Mouse (Mus musculus) midbrain, embryonic 14.5 days (tissue): ENCODE measurements at regions not wholly inside any gene's neighbourhood (a gene's known extent, or its start where the extent isn't known, plus 50 kb on each side); places are given as distances from the start of the nearest gene placed in this dataset.

Experiments
- ATAC-seq: fragments of 200-750 bp; cut with Nextera tagmentation; 2 replicates; pipeline ENCODE4 v1.8.0; 2017; ENCODE audit warnings: moderate number of reproducible peaks, moderate library complexity; ENCODE audit not compliant: low FRiP score, low TSS enrichment
- DNase-seq: peaks from one replicate; pipeline ENCODE4 v3.0.0-alpha.2; 2015
- H3K27ac ChIP-seq: fragments of 300-500 bp; sonication (generic); replicated peaks from 2 replicates; pipeline ENCODE4 v1.5.1; 2014; ENCODE audit warnings: mild to moderate bottlenecking, low read depth, low read length, moderate library complexity
- H3K27me3 ChIP-seq: fragments of 300-500 bp; sonication (generic); 2 replicates; pipeline ENCODE4 v1.6.1; 2014; ENCODE audit warnings: low read length, control low read depth, mixed read lengths; ENCODE audit not compliant: control insufficient read depth, insufficient read depth
- H3K36me3 ChIP-seq: fragments of 300-500 bp; sonication (generic); 2 replicates; pipeline ENCODE4 v1.6.1; 2014; ENCODE audit warnings: low read length, control low read depth; ENCODE audit not compliant: control insufficient read depth, insufficient read depth
- H3K4me1 ChIP-seq: fragments of 300-500 bp; sonication (generic); 2 replicates; pipeline ENCODE4 v1.6.1; 2014; ENCODE audit warnings: mild to moderate bottlenecking, antibody characterized with exemption, low read length, control low read depth; ENCODE audit not compliant: control insufficient read depth, insufficient read depth
- H3K4me2 ChIP-seq: fragments of 300-500 bp; sonication (generic); 2 replicates; pipeline ENCODE4 v1.6.1; 2014; ENCODE audit warnings: mild to moderate bottlenecking, low read length, moderate library complexity
- H3K4me3 ChIP-seq: fragments of 300-500 bp; sonication (generic); replicated peaks from 2 replicates; pipeline ENCODE4 v1.5.1; 2014; ENCODE audit warnings: low read depth, low read length
- H3K9ac ChIP-seq: fragments of 300-500 bp; sonication (generic); replicated peaks from 2 replicates; pipeline ENCODE4 v1.6.1; 2014; ENCODE audit warnings: mild to moderate bottlenecking, low read length, moderate library complexity
- H3K9me3 ChIP-seq: fragments of 300-500 bp; sonication (generic); 2 replicates; pipeline ENCODE4 v1.6.1; 2016; ENCODE audit warnings: low read length, control low read depth, mixed read lengths; ENCODE audit not compliant: control insufficient read depth
- WGBS: fragments of 180-500 bp; shearing (Covaris S2); extraction: QIAGEN DNeasy Blood & Tissue Kit; methylation state at CpG from one replicate; pipeline ENCODE4 v1.1.7; 2014; 5-methylcytosine and 5-hydroxymethylcytosine counted together

GRCm38 (mm10) chr12:30707271-30707670, 123.0 kb downstream of the Tmem18 start:
- no peaks in the 10 kb centered on the region for H3K9me3 ChIP-seq
- H3K27me3 ChIP-seq: no peaks in the 10 kb centered on the region
- H3K4me1 ChIP-seq: no peaks in the 10 kb centered on the region
- WGBS: 85% methylated on average over 5 of the region's 5 CpGs
- no peak overlapping the region for H3K27ac ChIP-seq
- no peak overlapping the region for H3K9ac ChIP-seq
- no peaks in the 10 kb centered on the region for H3K36me3 ChIP-seq
- ATAC-seq (no peak), DNase-seq (no peak)
- H3K4me2 ChIP-seq: no peak overlapping the region
- H3K4me3 ChIP-seq: no peak overlapping the region

GRCm38 (mm10) chr12:30708635-30709181, 124.5 kb downstream of the Tmem18 start:
- WGBS: 87% methylated on average over 2 of the region's 2 CpGs
- H3K4me2 ChIP-seq: no peak overlapping the region
- ATAC-seq: no peak
- no peaks in the 10 kb centered on the region for H3K9me3 ChIP-seq
- H3K9ac ChIP-seq: no peak overlapping the region
- no peaks in the 10 kb centered on the region for H3K4me1 ChIP-seq
- H3K36me3 ChIP-seq: no peaks in the 10 kb centered on the region
- no peaks in the 10 kb centered on the region for H3K27me3 ChIP-seq
- no peak overlapping the region for H3K4me3 ChIP-seq
- DNase-seq: no peak
- no peak overlapping the region for H3K27ac ChIP-seq

GRCm38 (mm10) chr12:30710554-30710953, 126.3 kb downstream of the Tmem18 start:
- H3K36me3 ChIP-seq: no peaks in the 10 kb centered on the region
- H3K4me1 ChIP-seq: no peaks in the 10 kb centered on the region
- H3K27ac ChIP-seq: no peak overlapping the region
- no peaks in the 10 kb centered on the region for H3K27me3 ChIP-seq
- no peak overlapping the region for H3K9ac ChIP-seq
- DNase-seq (no peak), ATAC-seq (no peak)
- 86% methylated on average over 4 of the region's 4 CpGs for WGBS
- H3K9me3 ChIP-seq: no peaks in the 10 kb centered on the region
- H3K4me3 ChIP-seq: no peak overlapping the region
- no peak overlapping the region for H3K4me2 ChIP-seq

GRCm38 (mm10) chr12:30726747-30727146, 142.5 kb downstream of the Tmem18 start:
- no peak for DNase-seq
- no peak overlapping the region for H3K4me2 ChIP-seq
- H3K27ac ChIP-seq: no peak overlapping the region
- no peaks in the 10 kb centered on the region for H3K9me3 ChIP-seq
- H3K9ac ChIP-seq: no peak overlapping the region
- no peaks in the 10 kb centered on the region for H3K27me3 ChIP-seq
- 77% methylated on average over 4 of the region's 4 CpGs for WGBS
- 0 out of 2 replicates have a peak, but pooled peaks cover 2% of the 10 kb centered on the region for H3K4me1 ChIP-seq
- H3K4me3 ChIP-seq: no peak overlapping the region
- H3K36me3 ChIP-seq: no peaks in the 10 kb centered on the region
- ATAC-seq: no peak

GRCm38 (mm10) chr12:30729437-30729836, 145.2 kb downstream of the Tmem18 start:
- H3K9me3 ChIP-seq: no peaks in the 10 kb centered on the region
- DNase-seq: no peak
- WGBS: 85% methylated on average over 6 of the region's 6 CpGs
- H3K4me1 ChIP-seq: no peaks in the 10 kb centered on the region
- no peak overlapping the region for H3K27ac ChIP-seq
- H3K4me2 ChIP-seq: no peak overlapping the region
- no peak overlapping the region for H3K9ac ChIP-seq
- no peak for ATAC-seq
- H3K27me3 ChIP-seq: no peaks in the 10 kb centered on the region
- H3K36me3 ChIP-seq: no peaks in the 10 kb centered on the region
- H3K4me3 ChIP-seq: no peak overlapping the region

GRCm38 (mm10) chr12:30767621-30768020, 116.5 kb upstream of the Alkal2 start:
- Histone ChIP-seq H3K9me3 (no peaks in the 10 kb centered on the region), H3K27me3 (no peaks in the 10 kb centered on the region), H3K9ac (no peak overlapping the region), H3K27ac (no peak overlapping the region), H3K4me1 (no peaks in the 10 kb centered on the region), H3K4me3 (no peak overlapping the region), H3K36me3 (no peaks in the 10 kb centered on the region), H3K4me2 (no peak overlapping the region)
- DNase-seq (no peak), ATAC-seq (no peak)

GRCm38 (mm10) chr12:30793371-30793770, 90.8 kb upstream of the Alkal2 start:
- no peaks in the 10 kb centered on the region for H3K4me1 ChIP-seq
- no peak overlapping the region for H3K4me2 ChIP-seq
- no peak overlapping the region for H3K27ac ChIP-seq
- H3K36me3 ChIP-seq: no peaks in the 10 kb centered on the region
- H3K9me3 ChIP-seq: no peaks in the 10 kb centered on the region
- WGBS: 97% methylated on average over 2 of the region's 2 CpGs
- no peaks in the 10 kb centered on the region for H3K27me3 ChIP-seq
- no peak overlapping the region for H3K4me3 ChIP-seq
- ATAC-seq (no peak), DNase-seq (no peak)
- H3K9ac ChIP-seq: no peak overlapping the region

GRCm38 (mm10) chr12:30816096-30816495, 68.0 kb upstream of the Alkal2 start:
- ATAC-seq (no peak), DNase-seq (no peak)
- 87% methylated on average over 2 of the region's 2 CpGs for WGBS
- H3K4me1 ChIP-seq: no peaks in the 10 kb centered on the region
- H3K9ac ChIP-seq: no peak overlapping the region
- no peak overlapping the region for H3K4me3 ChIP-seq
- no peaks in the 10 kb centered on the region for H3K36me3 ChIP-seq
- no peaks in the 10 kb centered on the region for H3K9me3 ChIP-seq
- H3K27me3 ChIP-seq: no peaks in the 10 kb centered on the region
- H3K27ac ChIP-seq: no peak overlapping the region
- no peak overlapping the region for H3K4me2 ChIP-seq

GRCm38 (mm10) chr12:30831383-30831782, 52.7 kb upstream of the Alkal2 start:
- Histone ChIP-seq H3K9ac (no peak overlapping the region), H3K9me3 (no peaks in the 10 kb centered on the region), H3K4me3 (no peak overlapping the region), H3K4me2 (no peak overlapping the region), H3K36me3 (no peaks in the 10 kb centered on the region), H3K27ac (no peak overlapping the region), H3K4me1 (no peaks in the 10 kb centered on the region), H3K27me3 (no peaks in the 10 kb centered on the region)
- DNase-seq: no peak
- no peak for ATAC-seq
- 95% methylated on average over 3 of the region's 3 CpGs for WGBS
